In genomic region chr13:21169657-21170430, GRCm38 (mm10) we compare ENCODE assay signal across 8 mouse cellular contexts. TPM values are rescaled to one million over a fixed set of nuclear protein-coding genes. Genes with fewer than 3 reads are reported as not detected.
DNase-seq lines count a peak whose midpoint lies in the region; ATAC-seq and TF ChIP-seq lines count a peak whose summit lies in the region.

No protein-coding gene starts in this region.

- intact Hi-C loops in heart, postnatal 14 days (cut with DNase I), result no loop called here

- H3K9me3 ChIP-seq in G1E (replicated peaks), result no peaks in the 10 kb centered on the region
- H3K9me3 ChIP-seq in forebrain, embryonic 14.5 days (replicated peaks; ENCODE audit: control insufficient read depth, low read length), result no peaks in the 10 kb centered on the region
- H3K9me3 ChIP-seq in lung, embryonic 15.5 days, result no peaks in the 10 kb centered on the region

- H3K4me3 ChIP-seq in G1E (ENCODE audit: low read depth, low read length), result peak overlapping the region; percentile 69
- H3K4me3 ChIP-seq in forebrain, embryonic 14.5 days (ENCODE audit: low read depth, low read length), result peak overlapping the region; percentile 53
- H3K4me3 ChIP-seq in lung, embryonic 15.5 days, result peak overlapping the region; percentile 61
- peak overlapping the region; percentile 50 for H3K4me3 ChIP-seq in olfactory bulb, adult 2 months (ENCODE audit: insufficient read depth, low read depth, low read length)

- no peak for TF ChIP-seq POLR2A in olfactory bulb, adult 2 months (IDR thresholded peaks at IDR 0.05; ENCODE audit: insufficient read depth, low read depth, low read length)

- peaks cover 1% of the 10 kb centered on the region; the same call in 1 of the 2 replicates for H3K27me3 ChIP-seq in G1E (ENCODE audit: insufficient read depth, low read length)
- 0 out of 2 replicates have a peak, but pooled peaks cover 2% of the 10 kb centered on the region for H3K27me3 ChIP-seq in forebrain, embryonic 14.5 days (replicated peaks; ENCODE audit: control insufficient read depth, insufficient read depth, low read length)
- H3K27me3 ChIP-seq in lung, embryonic 15.5 days, result no peaks in the 10 kb centered on the region

- H3K36me3 ChIP-seq in G1E (replicated peaks), result no peaks in the 10 kb centered on the region
- H3K36me3 ChIP-seq in forebrain, embryonic 14.5 days (ENCODE audit: control insufficient read depth, insufficient read depth, low read length), result no peaks in the 10 kb centered on the region
- no peaks in the 10 kb centered on the region for H3K36me3 ChIP-seq in lung, embryonic 15.5 days

- TF ChIP-seq CTCF in G1E (IDR thresholded peaks at IDR 0.05; ENCODE audit: low read depth, low read length), result no peak
- TF ChIP-seq CTCF in olfactory bulb, adult 2 months (IDR thresholded peaks at IDR 0.05; ENCODE audit: insufficient read depth, low read depth, low read length), result no peak

- WGBS in forebrain, embryonic 14.5 days, result under 1% methylated on average over 39 of the region's 39 CpGs
- WGBS in lung, embryonic 15.5 days, result under 1% methylated on average over 39 of the region's 39 CpGs
- 2% methylated on average over 39 of the region's 39 CpGs for WGBS in olfactory bulb, adult 2 months

- H3K4me1 ChIP-seq in G1E (ENCODE audit: insufficient read depth, low read depth, low read length), result peaks cover 51% of the 10 kb centered on the region
- H3K4me1 ChIP-seq in forebrain, embryonic 14.5 days (ENCODE audit: control insufficient read depth, insufficient read depth, low read length), result peaks cover 4% of the 10 kb centered on the region; the same call in 1 of the 2 replicates
- H3K4me1 ChIP-seq in lung, embryonic 15.5 days, result peaks cover 14% of the 10 kb centered on the region
- peaks cover 3% of the 10 kb centered on the region for H3K4me1 ChIP-seq in olfactory bulb, adult 2 months (ENCODE audit: control insufficient read depth, insufficient read depth, low read length)

- peak; percentile 38; the same call in 1 of the 2 replicates for ATAC-seq in G1E (ENCODE audit: extremely low read depth, insufficient number of reproducible peaks, low FRiP score, poor library complexity, severe bottlenecking)
- ATAC-seq in forebrain, embryonic 14.5 days, result peak; percentile 79
- ATAC-seq in lung, embryonic 15.5 days (ENCODE audit: borderline replicate concordance, extremely low read depth, low FRiP score, low TSS enrichment), result peak; percentile 75; the same call in 1 of the 2 replicates

- 0 out of 2 replicates have a peak overlapping the region, but pooled peaks have one; percentile 52 for H3K27ac ChIP-seq in forebrain, embryonic 14.5 days (ENCODE audit: low read depth, low read length)
- peak overlapping the region; percentile 66; the same call in 1 of the 2 replicates for H3K27ac ChIP-seq in lung, embryonic 15.5 days
- peak overlapping the region; percentile 65 for H3K27ac ChIP-seq in olfactory bulb, adult 2 months (ENCODE audit: insufficient read depth, low read depth, low read length)

- peak; percentile 14 for DNase-seq in G1E (ENCODE audit: low spot score)
- peak; percentile 81 for DNase-seq in cerebellum, adult 11-12 months
- DNase-seq in forebrain, embryonic 14.5 days (ENCODE audit: low spot score), result peak; percentile 90
- DNase-seq in heart, postnatal 14 days, result peak; percentile 79
- peak; percentile 65 to 88 for DNase-seq in layer of hippocampus, adult 18-20 months (ENCODE audit: low spot score in 2 of 2)
- DNase-seq in thymus, adult 18-20 months, result peak; percentile 60 to 75

- 0 out of 2 replicates have a peak overlapping the region, but pooled peaks have one; percentile 37 for H3K9ac ChIP-seq in forebrain, embryonic 14.5 days (ENCODE audit: low read length)
- H3K9ac ChIP-seq in lung, embryonic 15.5 days, result peak overlapping the region; percentile 44; the same call in 1 of the 2 replicates

- H3K4me2 ChIP-seq in forebrain, embryonic 14.5 days (ENCODE audit: low read length), result peak overlapping the region; percentile 89
- H3K4me2 ChIP-seq in lung, embryonic 15.5 days, result peak overlapping the region; percentile 90

RNA-seq across cellular contexts. Expression of gene Trim27, which starts 9.4 kb away (rescaled TPM):
- 91.5 and 93.2 TPM in 2 replicates for total RNA-seq in G1E (2014; fragmentation: Nextera tagmentation)
- total RNA-seq in G1E (2017), result 173 and 196 TPM in 2 replicates
- polyA plus RNA-seq in G1E (2012), result 139 and 188 TPM in 2 replicates
- 80.7 and 82.3 TPM in 2 replicates for polyA plus RNA-seq in forebrain, embryonic 14.5 days (2014; fragmentation: Nextera tagmentation; extraction: Ambion mirVana)
- total RNA-seq in heart, postnatal 14 days (2021), result 10 to 100 TPM; 22.3 to 22.7 TPM
- 10 to 100 TPM; 42.0 to 45.1 TPM for total RNA-seq in layer of hippocampus, adult 18-20 months (2021)
- 147 and 148 TPM in 2 replicates for polyA plus RNA-seq in lung, embryonic 15.5 days (2015; fragmentation: Nextera tagmentation; extraction: Ambion mirVana)
- polyA plus RNA-seq in olfactory bulb, adult 2 months (2012; ENCODE audit: insufficient read depth, insufficient read length, low replicate concordance, missing spikeins), result not detected in 2 replicates

RNA-seq across cellular contexts. Expression of gene Olfr1368, which starts 24.2 kb away (rescaled TPM):
- not detected in 2 replicates for total RNA-seq in G1E (2014; fragmentation: Nextera tagmentation)
- total RNA-seq in G1E (2017), result 0.11 TPM in 1 of 2 replicates, not detected in the other
- polyA plus RNA-seq in G1E (2012), result not detected in 2 replicates
- not detected in 2 replicates for polyA plus RNA-seq in forebrain, embryonic 14.5 days (2014; fragmentation: Nextera tagmentation; extraction: Ambion mirVana)
- not detected for total RNA-seq in heart, postnatal 14 days (2021)
- total RNA-seq in layer of hippocampus, adult 18-20 months (2021), result not detected
- polyA plus RNA-seq in lung, embryonic 15.5 days (2015; fragmentation: Nextera tagmentation; extraction: Ambion mirVana), result not detected in 2 replicates
- polyA plus RNA-seq in olfactory bulb, adult 2 months (2012; ENCODE audit: insufficient read depth, insufficient read length, low replicate concordance, missing spikeins), result not detected in 2 replicates

RNA-seq across cellular contexts. Expression of gene Olfr263, which starts 40.4 kb away (rescaled TPM):
- total RNA-seq in G1E (2014; fragmentation: Nextera tagmentation) (not detected in 2 replicates), G1E (2017) (0.11 TPM in 1 of 2 replicates, not detected in the other)
- polyA plus RNA-seq in G1E (2012), result not detected in 2 replicates
- polyA plus RNA-seq in forebrain, embryonic 14.5 days (2014; fragmentation: Nextera tagmentation; extraction: Ambion mirVana), result not detected in 2 replicates
- total RNA-seq in heart, postnatal 14 days (2021), result not detected
- total RNA-seq in layer of hippocampus, adult 18-20 months (2021), result not detected
- not detected in 2 replicates for polyA plus RNA-seq in lung, embryonic 15.5 days (2015; fragmentation: Nextera tagmentation; extraction: Ambion mirVana)
- not detected in 2 replicates for polyA plus RNA-seq in olfactory bulb, adult 2 months (2012; ENCODE audit: insufficient read depth, insufficient read length, low replicate concordance, missing spikeins)

RNA-seq across cellular contexts. Expression of gene Olfr1369-ps1, which starts 58.6 kb away (rescaled TPM):
- 0.23 TPM in 1 of 2 replicates, not detected in the other for total RNA-seq in G1E (2014; fragmentation: Nextera tagmentation)
- total RNA-seq in G1E (2017), result 0.06 TPM in 1 of 2 replicates, not detected in the other
- polyA plus RNA-seq in G1E (2012), result not detected in 2 replicates
- not detected in 2 replicates for polyA plus RNA-seq in forebrain, embryonic 14.5 days (2014; fragmentation: Nextera tagmentation; extraction: Ambion mirVana)
- total RNA-seq in heart, postnatal 14 days (2021), result not detected
- total RNA-seq in layer of hippocampus, adult 18-20 months (2021), result not detected
- 0.08 TPM in 1 of 2 replicates, not detected in the other for polyA plus RNA-seq in lung, embryonic 15.5 days (2015; fragmentation: Nextera tagmentation; extraction: Ambion mirVana)
- polyA plus RNA-seq in olfactory bulb, adult 2 months (2012; ENCODE audit: insufficient read depth, insufficient read length, low replicate concordance, missing spikeins), result not detected in 2 replicates

Comparison
In these comparisons a context has a peak if more than half of its experiments do, and no peak if none do; other contexts are left out.
1. Peak in every context shown above with its lines: DNase-seq, ATAC-seq, H3K4me3 ChIP-seq and H3K27ac ChIP-seq.
2. DNase-seq: peak in every context shown above with its lines; median percentile 90 in forebrain, embryonic 14.5 days; 81 in cerebellum, adult 11-12 months; 79 in heart, postnatal 14 days; 76 in layer of hippocampus, adult 18-20 months; 68 in thymus, adult 18-20 months; 14 in G1E.
3. RNA of gene Trim27, which starts 9.4 kb away (polyA plus RNA-seq): 147 to 148 TPM in lung, embryonic 15.5 days, 139 to 188 TPM in G1E and 80.7 to 82.3 TPM in forebrain, embryonic 14.5 days; not detected in olfactory bulb, adult 2 months; every median in the first group is over 10 times any median in the second.